Mouse (Mus musculus) neural tube, embryonic 11.5 days (tissue): Measurements from ENCODE around the gene Homer2. TPM values are rescaled to one million over a fixed set of nuclear protein-coding genes. Genes with fewer than 3 reads are reported as not detected.

Experiments used
- ATAC-seq: fragments of 200-750 bp; cut with Nextera tagmentation; 2 replicates; pipeline ENCODE4 v1.8.0; 2017; ENCODE audit warnings: moderate number of reproducible peaks, mild to moderate bottlenecking, moderate TSS enrichment, moderate library complexity; ENCODE audit not compliant: insufficient read depth, low FRiP score, low TSS enrichment
- DNase-seq: peaks from one replicate; pipeline ENCODE4 v3.0.0-alpha.2; 2015; ENCODE audit warnings: low spot score
- H3K27ac ChIP-seq: fragments of 300-500 bp; sonication (generic); 2 replicates; pipeline ENCODE4 v1.5.1; 2014; ENCODE audit warnings: low read depth, mild to moderate bottlenecking, low read length
- H3K27me3 ChIP-seq: fragments of 300-500 bp; sonication (generic); 2 replicates; pipeline ENCODE4 v1.6.1; 2014; ENCODE audit warnings: mild to moderate bottlenecking, low read length, mixed read lengths; ENCODE audit not compliant: control insufficient read depth, insufficient read depth
- H3K36me3 ChIP-seq: fragments of 300-500 bp; sonication (generic); 2 replicates; pipeline ENCODE4 v1.6.1; 2014; ENCODE audit warnings: mild to moderate bottlenecking, low read length, moderate library complexity, mixed read lengths; ENCODE audit not compliant: control insufficient read depth, insufficient read depth
- H3K4me1 ChIP-seq: fragments of 300-500 bp; sonication (generic); 2 replicates; pipeline ENCODE4 v1.6.1; 2014; ENCODE audit warnings: low read length, mixed read lengths; ENCODE audit not compliant: control insufficient read depth, insufficient read depth
- H3K4me2 ChIP-seq: fragments of 300-500 bp; sonication (generic); 2 replicates; pipeline ENCODE4 v1.6.1; 2014; ENCODE audit warnings: low read depth, mild to moderate bottlenecking, moderate library complexity
- H3K4me3 ChIP-seq: fragments of 300-500 bp; sonication (generic); 2 replicates; pipeline ENCODE4 v1.5.1; 2014; ENCODE audit warnings: low read depth, low read length
- H3K9ac ChIP-seq: fragments of 300-500 bp; sonication (generic); 2 replicates; pipeline ENCODE4 v1.6.1; 2014; ENCODE audit warnings: mild to moderate bottlenecking, low read length
- H3K9me3 ChIP-seq: fragments of 300-500 bp; sonication (generic); 2 replicates; pipeline ENCODE4 v1.6.1; 2016; ENCODE audit warnings: low read length; ENCODE audit not compliant: control insufficient read depth
- WGBS: fragments of 180-500 bp; shearing (Covaris S2); extraction: QIAGEN DNeasy Blood & Tissue Kit; methylation state at CpG from one replicate; pipeline ENCODE4 v1.1.7; 2014; 5-methylcytosine and 5-hydroxymethylcytosine counted together
- polyA plus RNA-seq: library from polyadenylated mRNA; unstranded; fragments of >200 nt; fragmentation: Nextera tagmentation; extraction: Ambion mirVana; gene quantifications from 2 replicates; pipeline ENCODE4 v1.2.1, GENCODE M21; 2014

Homer2 gene
- polyA plus RNA-seq, 1 experiment from 2014 or later, result 18.4 TPM

GRCm38 (mm10) chr7:81595056-81595455 lies 112.3 kb downstream of the Homer2 start:
- peaks cover 2% of the 10 kb centered on the region for H3K36me3 ChIP-seq

GRCm38 (mm10) chr7:81593387-81593786 lies 113.9 kb downstream of the Homer2 start:
- Histone ChIP-seq H3K4me2 (no peak overlapping the region), H3K9me3 (no peaks in the 10 kb centered on the region), H3K36me3 (peaks cover 2% of the 10 kb centered on the region), H3K27ac (no peak overlapping the region), H3K9ac (no peak overlapping the region), H3K4me1 (no peaks in the 10 kb centered on the region), H3K27me3 (no peaks in the 10 kb centered on the region), H3K4me3 (no peak overlapping the region)
- DNase-seq, result no peak
- ATAC-seq, result no peak
- WGBS, result 96% methylated on average over 8 of the region's 8 CpGs

More at GRCm38 (mm10) chr7:81595056-81595455, 112.3 kb downstream of the Homer2 start:
- Histone ChIP-seq H3K27me3 (no peaks in the 10 kb centered on the region), H3K27ac (no peak overlapping the region), H3K9ac (no peak overlapping the region), H3K9me3 (no peaks in the 10 kb centered on the region), H3K4me3 (no peak overlapping the region), H3K4me2 (no peak overlapping the region), H3K4me1 (no peaks in the 10 kb centered on the region)
- ATAC-seq (no peak), DNase-seq (no peak)
- 93% methylated on average over 5 of the region's 5 CpGs for WGBS

GRCm38 (mm10) chr7:81592686-81593085 lies 114.6 kb downstream of the Homer2 start:
- H3K4me1 ChIP-seq, result no peaks in the 10 kb centered on the region
- H3K4me2 ChIP-seq, result no peak overlapping the region
- WGBS, result 91% methylated on average over 9 of the region's 9 CpGs
- DNase-seq (no peak), ATAC-seq (no peak)
- no peaks in the 10 kb centered on the region for H3K9me3 ChIP-seq
- H3K27me3 ChIP-seq, result no peaks in the 10 kb centered on the region
- no peak overlapping the region for H3K9ac ChIP-seq
- H3K27ac ChIP-seq, result no peak overlapping the region
- H3K4me3 ChIP-seq, result no peak overlapping the region
- H3K36me3 ChIP-seq, result peaks cover 2% of the 10 kb centered on the region

- no peak for DNase-seq
- H3K36me3 ChIP-seq, result no peaks in the 10 kb centered on the region; the same call in 1 of the 2 replicates
- ATAC-seq, result no peak
Measured at GRCm38 (mm10) chr7:81587238-81587637, 120.1 kb downstream of the Homer2 start.

GRCm38 (mm10) chr7:81585326-81585725 lies 122.0 kb downstream of the Homer2 start:
- no peak for DNase-seq
- WGBS, result 94% methylated on average over 7 of the region's 7 CpGs
- Histone ChIP-seq H3K9me3 (no peaks in the 10 kb centered on the region), H3K4me1 (no peaks in the 10 kb centered on the region), H3K27ac (no peak overlapping the region), H3K27me3 (no peaks in the 10 kb centered on the region), H3K4me2 (no peak overlapping the region), H3K36me3 (no peaks in the 10 kb centered on the region; the same call in 1 of the 2 replicates), H3K9ac (no peak overlapping the region), H3K4me3 (no peak overlapping the region)
- no peak for ATAC-seq

More at GRCm38 (mm10) chr7:81587238-81587637, 120.1 kb downstream of the Homer2 start:
- H3K4me1 ChIP-seq, result no peaks in the 10 kb centered on the region
- H3K9me3 ChIP-seq, result no peaks in the 10 kb centered on the region
- H3K9ac ChIP-seq, result no peak overlapping the region
- no peak overlapping the region for H3K27ac ChIP-seq
- no peaks in the 10 kb centered on the region for H3K27me3 ChIP-seq
- no peak overlapping the region for H3K4me2 ChIP-seq
- WGBS, result 85% methylated on average over 4 of the region's 4 CpGs
- no peak overlapping the region for H3K4me3 ChIP-seq

GRCm38 (mm10) chr7:81583512-81583911 lies 123.8 kb downstream of the Homer2 start:
- Histone ChIP-seq H3K4me3 (no peak overlapping the region), H3K4me2 (no peak overlapping the region), H3K27me3 (no peaks in the 10 kb centered on the region), H3K9ac (no peak overlapping the region), H3K4me1 (no peaks in the 10 kb centered on the region), H3K27ac (no peak overlapping the region), H3K9me3 (no peaks in the 10 kb centered on the region), H3K36me3 (peaks cover 2% of the 10 kb centered on the region)
- 75% methylated on average over 3 of the region's 3 CpGs for WGBS
- ATAC-seq (no peak), DNase-seq (no peak)

GRCm38 (mm10) chr7:81579312-81579711 lies 128.0 kb downstream of the Homer2 start:
- no peaks in the 10 kb centered on the region for H3K9me3 ChIP-seq
- no peak overlapping the region for H3K4me2 ChIP-seq
- no peak overlapping the region for H3K4me3 ChIP-seq
- no peaks in the 10 kb centered on the region for H3K27me3 ChIP-seq
- H3K4me1 ChIP-seq, result no peaks in the 10 kb centered on the region
- no peak overlapping the region for H3K27ac ChIP-seq
- peaks cover 2% of the 10 kb centered on the region; the same call in 1 of the 2 replicates for H3K36me3 ChIP-seq
- no peak overlapping the region for H3K9ac ChIP-seq
- 96% methylated on average over 5 of the region's 5 CpGs for WGBS
- DNase-seq (no peak), ATAC-seq (no peak)

GRCm38 (mm10) chr7:81578413-81578812 lies 128.9 kb downstream of the Homer2 start:
- DNase-seq (no peak), ATAC-seq (no peak)
- Histone ChIP-seq H3K9ac (no peak overlapping the region), H3K36me3 (peaks cover 2% of the 10 kb centered on the region; the same call in 1 of the 2 replicates), H3K4me3 (no peak overlapping the region), H3K4me2 (no peak overlapping the region), H3K9me3 (no peaks in the 10 kb centered on the region), H3K27ac (no peak overlapping the region), H3K4me1 (no peaks in the 10 kb centered on the region), H3K27me3 (no peaks in the 10 kb centered on the region)
- 87% methylated on average over 7 of the region's 7 CpGs for WGBS

- Histone ChIP-seq H3K27ac (no peak overlapping the region), H3K9ac (no peak overlapping the region), H3K9me3 (no peaks in the 10 kb centered on the region), H3K27me3 (no peaks in the 10 kb centered on the region), H3K4me1 (no peaks in the 10 kb centered on the region), H3K4me3 (no peak overlapping the region), H3K4me2 (no peak overlapping the region), H3K36me3 (peaks cover 2% of the 10 kb centered on the region; the same call in 1 of the 2 replicates)
- 93% methylated on average over 3 of the region's 3 CpGs for WGBS
- ATAC-seq (no peak), DNase-seq (no peak)
Measured at GRCm38 (mm10) chr7:81577872-81578271, 129.5 kb downstream of the Homer2 start.
